Mouse (Mus musculus): Measurements from ENCODE around the gene Hist1h2ag. TPM values are rescaled to one million over a fixed set of nuclear protein-coding genes. Genes with fewer than 3 reads are reported as not detected.

Gene Hist1h2ag
- polyA plus RNA-seq, 1 experiment from 2014 or later, result 11.2 TPM

- Histone ChIP-seq H3K27me3 (ENCODE audit: control insufficient read depth, insufficient read depth, low read length) (peaks cover 56% of the 10 kb centered on the region), H3K9ac (ENCODE audit: low read length) (no peak overlapping the region), H3K27ac (replicated peaks in 1 of 2; ENCODE audit: control insufficient read depth in 1 of 2, insufficient read depth in 1 of 2, low read depth in 2 of 2, low read length in 2 of 2) (no peak overlapping the region), H3K4me3 (ENCODE audit: control insufficient read depth in 1 of 2, insufficient read depth in 1 of 2, low read depth in 1 of 2, low read length in 2 of 2) (peak overlapping the region; percentile 44 to 49), H3K36me3 (ENCODE audit: control insufficient read depth, insufficient read depth, low read length) (no peaks in the 10 kb centered on the region), H3K4me2 (ENCODE audit: low read length) (peak overlapping the region; percentile 77), H3K4me1 (ENCODE audit: control insufficient read depth in 2 of 2, insufficient read depth in 2 of 2, low read length in 2 of 2) (peaks cover 7 to 18% of the 10 kb centered on the region in 2 experiments; a peak in 3 of 4 replicates), H3K9me3 (ENCODE audit: control insufficient read depth, low read length) (no peaks in the 10 kb centered on the region)
- ATAC-seq (ENCODE audit: insufficient number of reproducible peaks, insufficient read depth, low FRiP score, low read depth), result no peak
- 1% methylated on average over 13 of the region's 13 CpGs for WGBS
Measured at GRCm38 (mm10) chr13:21996840-21997185, 45.9 kb downstream of the Hist1h2ag start.

- H3K36me3 ChIP-seq (ENCODE audit: control insufficient read depth, insufficient read depth, low read length), result no peaks in the 10 kb centered on the region
- peak overlapping the region; percentile 77 for H3K4me2 ChIP-seq (ENCODE audit: low read length)
- no peak overlapping the region for H3K9ac ChIP-seq (ENCODE audit: low read length)
- 0 out of 2 replicates have a peak, but pooled peaks cover 2% of the 10 kb centered on the region for H3K9me3 ChIP-seq (ENCODE audit: control insufficient read depth, low read length)
- H3K27ac ChIP-seq (replicated peaks in 1 of 2; ENCODE audit: control insufficient read depth in 1 of 2, insufficient read depth in 1 of 2, low read depth in 2 of 2, low read length in 2 of 2), result no peak overlapping the region
- peaks cover 7 to 18% of the 10 kb centered on the region in 2 experiments; a peak in 3 of 4 replicates for H3K4me1 ChIP-seq (ENCODE audit: control insufficient read depth in 2 of 2, insufficient read depth in 2 of 2, low read length in 2 of 2)
- ATAC-seq (ENCODE audit: insufficient number of reproducible peaks, insufficient read depth, low FRiP score, low read depth), result no peak
- H3K27me3 ChIP-seq (ENCODE audit: control insufficient read depth, insufficient read depth, low read length), result peaks cover 51% of the 10 kb centered on the region
- WGBS, result 5% methylated on average over 12 of the region's 12 CpGs
- H3K4me3 ChIP-seq (ENCODE audit: control insufficient read depth in 1 of 2, insufficient read depth in 1 of 2, low read depth in 1 of 2, low read length in 2 of 2), result peak overlapping the region; percentile 44 to 49
Measured at GRCm38 (mm10) chr13:21996101-21996839, 46.5 kb downstream of the Hist1h2ag start.

- H3K27me3 ChIP-seq (ENCODE audit: control insufficient read depth, insufficient read depth, low read length), result peaks cover 43% of the 10 kb centered on the region
- H3K4me2 ChIP-seq (ENCODE audit: low read length), result peak overlapping the region; percentile 77
- peak overlapping the region; percentile 63 for H3K9ac ChIP-seq (ENCODE audit: low read length)
- H3K36me3 ChIP-seq (ENCODE audit: control insufficient read depth, insufficient read depth, low read length), result no peaks in the 10 kb centered on the region
- under 1% methylated on average over 21 of the region's 21 CpGs for WGBS
- H3K4me1 ChIP-seq (ENCODE audit: control insufficient read depth in 2 of 2, insufficient read depth in 2 of 2, low read length in 2 of 2), result peaks cover 7 to 18% of the 10 kb centered on the region in 2 experiments; a peak in 3 of 4 replicates
- peaks cover 7% of the 10 kb centered on the region; the same call in 1 of the 2 replicates for H3K9me3 ChIP-seq (ENCODE audit: control insufficient read depth, low read length)
- H3K4me3 ChIP-seq (ENCODE audit: control insufficient read depth in 1 of 2, insufficient read depth in 1 of 2, low read depth in 1 of 2, low read length in 2 of 2), result peak overlapping the region; percentile 41 to 49
- H3K27ac ChIP-seq (replicated peaks in 1 of 2; ENCODE audit: control insufficient read depth in 1 of 2, insufficient read depth in 1 of 2, low read depth in 2 of 2, low read length in 2 of 2), result no peak overlapping the region
- peak; percentile 66; the same call in 1 of the 2 replicates for ATAC-seq (ENCODE audit: insufficient number of reproducible peaks, insufficient read depth, low FRiP score, low read depth)
Measured at GRCm38 (mm10) chr13:21995331-21995914, 47.3 kb downstream of the Hist1h2ag start.

- Histone ChIP-seq H3K9me3 (ENCODE audit: control insufficient read depth, low read length) (peaks cover 7% of the 10 kb centered on the region; the same call in 1 of the 2 replicates), H3K27ac (replicated peaks in 1 of 2; ENCODE audit: control insufficient read depth in 1 of 2, insufficient read depth in 1 of 2, low read depth in 2 of 2, low read length in 2 of 2) (no peak overlapping the region), H3K36me3 (ENCODE audit: control insufficient read depth, insufficient read depth, low read length) (no peaks in the 10 kb centered on the region), H3K4me1 (ENCODE audit: control insufficient read depth in 2 of 2, insufficient read depth in 2 of 2, low read length in 2 of 2) (peaks cover 7 to 18% of the 10 kb centered on the region in 2 experiments; a peak in 3 of 4 replicates), H3K9ac (ENCODE audit: low read length) (peak overlapping the region; percentile 63), H3K4me3 (ENCODE audit: control insufficient read depth in 1 of 2, insufficient read depth in 1 of 2, low read depth in 1 of 2, low read length in 2 of 2) (peak overlapping the region; percentile 41 to 49), H3K27me3 (ENCODE audit: control insufficient read depth, insufficient read depth, low read length) (peaks cover 37% of the 10 kb centered on the region), H3K4me2 (ENCODE audit: low read length) (peak overlapping the region; percentile 77)
- WGBS, result 5% methylated on average over 8 of the region's 8 CpGs
- no peak for ATAC-seq (ENCODE audit: insufficient number of reproducible peaks, insufficient read depth, low FRiP score, low read depth)
Measured at GRCm38 (mm10) chr13:21994896-21995295, 47.8 kb downstream of the Hist1h2ag start.

- Histone ChIP-seq H3K27me3 (ENCODE audit: control insufficient read depth, insufficient read depth, low read length) (peaks cover 30% of the 10 kb centered on the region), H3K4me3 (ENCODE audit: control insufficient read depth in 1 of 2, insufficient read depth in 1 of 2, low read depth in 1 of 2, low read length in 2 of 2) (peak overlapping the region in 1 of 2 experiments; percentile 49; a peak in 3 of 4 replicates)
Measured at GRCm38 (mm10) chr13:21993957-21994738, 48.6 kb downstream of the Hist1h2ag start.

GRCm38 (mm10) chr13:21992550-21992949 lies 50.2 kb downstream of the Hist1h2ag start:
- peaks cover 7 to 16% of the 10 kb centered on the region in 2 experiments; a peak in 3 of 4 replicates for H3K4me1 ChIP-seq (ENCODE audit: control insufficient read depth in 2 of 2, insufficient read depth in 2 of 2, low read length in 2 of 2)
- H3K4me3 ChIP-seq (ENCODE audit: control insufficient read depth in 1 of 2, insufficient read depth in 1 of 2, low read depth in 1 of 2, low read length in 2 of 2), result no peak overlapping the region
- H3K4me2 ChIP-seq (ENCODE audit: low read length), result no peak overlapping the region
- 74% methylated on average over 5 of the region's 5 CpGs for WGBS
- no peak for ATAC-seq (ENCODE audit: insufficient number of reproducible peaks, insufficient read depth, low FRiP score, low read depth)
- H3K27me3 ChIP-seq (ENCODE audit: control insufficient read depth, insufficient read depth, low read length), result peaks cover 19% of the 10 kb centered on the region
- H3K9ac ChIP-seq (ENCODE audit: low read length), result no peak overlapping the region
- H3K27ac ChIP-seq (replicated peaks in 1 of 2; ENCODE audit: control insufficient read depth in 1 of 2, insufficient read depth in 1 of 2, low read depth in 2 of 2, low read length in 2 of 2), result no peak overlapping the region
- H3K9me3 ChIP-seq (ENCODE audit: control insufficient read depth, low read length), result peaks cover 7% of the 10 kb centered on the region; the same call in 1 of the 2 replicates
- H3K36me3 ChIP-seq (ENCODE audit: control insufficient read depth, insufficient read depth, low read length), result no peaks in the 10 kb centered on the region

More at GRCm38 (mm10) chr13:21993957-21994738, 48.6 kb downstream of the Hist1h2ag start:
- H3K9me3 ChIP-seq (ENCODE audit: control insufficient read depth, low read length), result peaks cover 7% of the 10 kb centered on the region; the same call in 1 of the 2 replicates
- WGBS, result 2% methylated on average over 22 of the region's 22 CpGs
- H3K27ac ChIP-seq (replicated peaks in 1 of 2; ENCODE audit: control insufficient read depth in 1 of 2, insufficient read depth in 1 of 2, low read depth in 2 of 2, low read length in 2 of 2), result no peak overlapping the region; a peak in 1 of 4 replicates
- no peaks in the 10 kb centered on the region for H3K36me3 ChIP-seq (ENCODE audit: control insufficient read depth, insufficient read depth, low read length)
- H3K4me1 ChIP-seq (ENCODE audit: control insufficient read depth in 2 of 2, insufficient read depth in 2 of 2, low read length in 2 of 2), result peaks cover 7 to 18% of the 10 kb centered on the region in 2 experiments; a peak in 3 of 4 replicates
- H3K9ac ChIP-seq (ENCODE audit: low read length), result peak overlapping the region; percentile 21; the same call in 1 of the 2 replicates
- no peak for ATAC-seq (ENCODE audit: insufficient number of reproducible peaks, insufficient read depth, low FRiP score, low read depth)
- H3K4me2 ChIP-seq (ENCODE audit: low read length), result peak overlapping the region; percentile 77

Data from heart, embryonic 14.5 days (tissue).